Mouse (Mus musculus) mouse embryonic stem cell (cell line): ENCODE measurements around the gene Fgf7.

Experiments
- in situ Hi-C, 2 experiments: fragments of 300-500 bp; cut with MboI; formaldehyde crosslinking; loops; 1 replicate in 1 of 2; 3 replicates in 1 of 2; pipeline ENCODE4 v1.14.3; 2019 to 2020; ENCODE audit warnings: low sequenced_read_pairs in 2 of 2, low pct_unique_long_range_greater_than_20kb in 1 of 2, mixed read lengths in 1 of 2; ENCODE audit not compliant: unreplicated experiment in 1 of 2

The Fgf7 gene

DNA sequence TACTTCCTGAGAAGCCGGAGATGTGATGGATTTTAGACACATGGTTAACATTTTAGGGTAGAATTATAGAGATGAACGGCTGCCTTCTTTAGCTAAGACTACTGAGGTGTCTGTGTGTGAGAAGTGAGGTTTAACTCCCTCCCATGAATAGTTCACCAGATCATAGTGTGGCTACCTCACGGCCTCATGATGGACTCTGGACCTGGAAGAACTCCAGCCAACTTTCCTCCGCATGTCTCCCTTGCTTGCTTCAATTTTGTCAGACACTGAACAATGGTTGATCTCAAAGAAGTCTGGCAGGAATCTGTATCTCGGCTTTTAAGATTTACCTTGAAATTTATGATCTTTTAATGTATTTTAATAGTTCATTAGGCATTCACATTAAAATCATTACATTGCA, 11.2 kb downstream of the Fgf7 start:
- in situ Hi-C loops = loop anchor here in 1 of 2 experiments (25.0 kb wide), 1 partner anchor 383 kb away; the partner anchor contains the start of gene Eid1

DNA sequence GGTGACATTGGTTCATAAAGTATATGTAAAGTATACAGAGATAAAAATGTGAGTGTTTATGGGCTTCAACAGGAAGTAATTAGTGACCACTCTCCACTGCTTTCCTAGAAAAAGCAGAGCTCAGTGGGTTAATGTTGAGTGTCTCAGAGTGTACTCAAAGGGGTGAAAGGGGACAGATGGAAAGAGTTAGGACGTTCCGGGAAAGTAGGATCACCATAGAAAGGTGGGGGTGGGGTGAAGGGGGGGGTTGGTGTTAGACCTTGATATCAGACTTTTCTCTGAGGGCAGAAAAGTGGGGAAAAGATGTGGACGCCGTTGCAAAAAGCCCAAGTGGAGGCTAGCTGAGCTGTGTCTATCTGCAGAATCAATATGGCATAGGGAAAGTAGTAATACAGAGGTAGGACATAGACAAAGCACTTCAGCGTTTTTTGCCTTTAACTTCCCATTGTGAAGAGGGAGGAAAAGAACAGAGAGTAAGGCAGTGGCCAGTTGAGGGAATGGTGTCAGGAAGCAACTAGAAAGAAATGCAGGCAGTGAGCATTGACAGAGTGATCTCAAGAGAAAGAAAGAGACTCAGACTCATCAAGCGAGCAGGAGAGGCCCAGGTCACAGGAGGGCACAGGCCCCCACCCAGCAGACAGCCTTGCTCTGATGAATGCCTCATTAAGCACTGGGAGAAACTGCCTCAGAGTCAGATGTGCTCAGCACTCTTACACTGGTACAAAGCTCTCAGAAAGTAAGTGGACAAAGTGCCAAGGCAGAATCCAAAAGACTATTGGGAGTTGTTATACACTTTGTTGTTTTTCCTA, 18.5 kb downstream of the Fgf7 start:
- in situ Hi-C loops = no loop called here

DNA sequence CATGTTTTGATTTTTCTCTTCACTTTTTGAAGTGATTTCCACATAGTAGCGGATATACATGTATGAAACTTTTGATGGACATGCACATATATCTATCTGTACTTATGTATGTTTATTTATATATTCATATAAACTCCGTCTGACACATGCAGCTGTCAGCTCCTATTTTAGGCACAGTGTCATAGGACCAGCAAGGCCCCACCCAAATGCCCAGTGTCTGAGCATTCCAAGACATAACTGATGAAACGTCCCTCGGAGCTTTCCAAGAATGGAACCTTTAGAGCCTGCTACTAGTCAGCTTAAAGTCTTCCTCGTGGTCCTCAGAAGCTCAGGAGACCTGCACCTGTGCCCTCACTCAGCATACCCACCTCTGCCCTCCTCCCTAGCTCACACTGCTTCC, 19.2 kb downstream of the Fgf7 start:
- in situ Hi-C loops = no loop called here

DNA sequence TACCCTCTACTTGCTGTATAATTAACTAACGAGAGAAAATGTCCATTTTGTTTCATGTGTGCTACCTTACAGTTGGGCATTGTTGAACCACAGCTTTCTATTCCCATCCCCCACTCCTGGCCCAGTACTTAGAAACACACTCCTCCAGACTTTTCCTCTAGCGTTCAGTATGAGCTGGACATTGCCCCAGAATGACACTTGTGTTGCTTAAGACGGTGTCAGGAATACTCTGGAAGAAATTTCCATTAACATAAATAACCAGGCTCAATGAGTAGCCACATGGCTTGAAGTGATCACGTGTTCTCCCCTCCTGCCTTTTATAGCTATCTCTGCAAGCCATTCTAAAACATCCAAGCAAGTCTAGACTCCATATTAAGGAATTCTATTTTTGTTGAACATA, 26.1 kb downstream of the Fgf7 start:
- in situ Hi-C loops = no loop called here

DNA sequence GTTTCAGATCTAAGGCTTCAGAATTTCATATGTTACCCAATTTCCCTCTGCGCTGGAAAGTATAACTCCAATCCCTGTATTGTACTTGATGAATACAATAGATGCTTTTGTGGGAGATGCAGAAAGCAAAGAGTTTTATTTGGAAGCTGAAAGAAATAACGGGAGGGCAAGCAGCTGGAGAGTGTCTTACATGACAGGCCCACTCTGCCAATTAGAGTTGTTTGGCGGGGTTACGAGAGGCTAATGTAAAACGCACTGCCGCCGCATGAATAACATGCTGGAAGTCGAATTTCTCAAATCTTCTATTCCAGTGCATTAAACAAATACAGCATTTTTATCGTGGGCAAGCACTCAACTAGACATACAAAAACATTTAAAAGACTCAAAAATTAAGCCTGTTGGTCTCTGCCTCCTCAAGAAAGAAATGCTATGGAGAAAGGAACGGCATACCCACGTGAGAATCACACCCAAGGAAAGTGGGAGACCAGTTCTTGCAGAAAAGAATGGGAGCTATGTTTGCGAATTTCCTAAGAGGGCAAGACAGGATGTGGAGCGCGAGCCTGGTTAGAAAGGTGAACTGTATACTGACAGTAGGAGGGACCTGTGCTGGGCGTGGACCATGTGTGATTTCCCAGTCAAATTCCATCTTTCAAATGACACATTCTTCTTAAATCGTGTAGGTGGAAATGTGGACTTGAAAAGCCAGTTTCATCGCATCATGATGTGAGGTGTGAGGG, 26.7 kb downstream of the Fgf7 start:
- in situ Hi-C loops = no loop called here

DNA sequence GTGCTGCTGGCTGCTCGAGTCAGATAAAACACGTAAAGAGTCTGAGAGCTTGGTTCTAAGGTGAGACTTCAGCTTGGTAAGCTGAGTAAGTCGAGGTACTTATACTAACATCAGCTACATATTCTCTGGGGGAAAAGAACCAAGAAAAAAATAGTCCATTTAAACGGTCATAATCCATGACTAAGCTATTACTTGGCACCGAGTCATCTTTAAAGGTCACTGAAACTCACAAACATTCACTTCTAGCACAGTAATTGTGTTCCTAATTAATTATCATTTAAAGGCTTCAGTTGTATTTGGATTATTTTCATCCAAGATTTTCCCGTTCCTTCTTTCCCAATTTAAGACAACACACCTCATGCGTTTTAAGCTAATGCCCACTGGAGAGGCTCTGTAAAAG, 28.4 kb downstream of the Fgf7 start:
- in situ Hi-C loops = no loop called here

DNA sequence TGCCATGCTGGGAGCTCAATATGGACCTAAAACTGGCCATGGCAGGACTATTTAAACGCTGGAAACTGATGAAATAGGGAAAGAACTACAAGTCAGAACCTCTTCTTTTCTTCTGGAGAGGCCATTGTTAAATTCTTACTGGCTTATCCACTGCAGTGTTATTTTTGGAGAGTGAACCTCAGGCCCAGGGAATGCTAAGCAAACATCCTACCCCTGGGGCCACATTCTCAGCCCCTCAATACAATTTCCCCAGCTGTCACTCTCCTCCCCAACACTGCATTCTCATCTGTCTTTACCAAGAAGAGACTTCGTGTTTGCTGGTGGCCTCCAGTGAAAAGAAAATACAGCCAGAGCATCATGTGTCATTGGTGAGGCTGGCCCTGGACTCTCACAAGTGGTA, 30.4 kb downstream of the Fgf7 start:
- in situ Hi-C loops = no loop called here

DNA sequence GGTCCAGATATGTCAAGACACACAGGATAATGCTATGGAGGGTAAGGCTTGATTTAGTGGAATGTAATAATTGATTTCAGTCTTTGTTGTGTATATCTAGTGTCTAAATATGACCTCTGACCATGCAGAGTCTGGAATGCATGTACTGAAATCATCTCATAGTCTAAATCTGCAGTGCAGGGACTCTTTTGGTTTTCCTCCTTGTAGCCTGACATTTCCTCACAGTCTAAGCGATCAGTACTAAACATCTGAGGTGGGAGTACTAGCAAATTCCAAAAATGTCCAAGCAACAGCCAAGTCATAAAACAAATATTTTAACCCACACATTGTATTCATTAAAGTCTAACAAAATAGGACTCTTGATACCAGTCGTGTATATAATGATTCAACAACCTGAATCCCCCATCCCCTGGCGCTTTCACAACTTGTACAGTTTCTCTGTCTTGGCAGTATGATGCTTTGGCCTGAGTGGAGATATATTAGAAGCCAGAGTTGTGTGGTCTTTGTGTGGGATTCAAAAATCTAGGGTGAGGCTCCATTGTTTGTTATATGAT, 30.9 kb downstream of the Fgf7 start:
- in situ Hi-C loops = no loop called here

DNA sequence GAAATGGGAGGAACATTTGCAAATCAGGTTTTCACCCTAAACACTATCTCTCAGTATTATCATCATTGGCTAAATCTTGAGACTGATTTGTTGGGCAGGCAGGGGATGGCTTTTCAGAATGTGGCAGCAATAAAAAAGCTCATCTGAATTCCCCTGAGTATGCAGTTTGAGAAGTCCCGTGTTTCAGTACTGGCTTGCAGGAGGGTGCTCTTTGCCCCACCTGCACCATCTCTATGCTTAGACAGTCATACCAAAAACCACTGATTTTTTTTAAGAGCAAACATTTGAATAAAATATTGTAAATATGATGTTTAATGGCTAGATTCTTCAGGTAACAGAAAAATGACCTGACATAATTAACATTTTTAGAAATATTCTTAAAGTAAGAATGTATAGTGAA, 35.3 kb downstream of the Fgf7 start:
- in situ Hi-C loops = no loop called here

DNA sequence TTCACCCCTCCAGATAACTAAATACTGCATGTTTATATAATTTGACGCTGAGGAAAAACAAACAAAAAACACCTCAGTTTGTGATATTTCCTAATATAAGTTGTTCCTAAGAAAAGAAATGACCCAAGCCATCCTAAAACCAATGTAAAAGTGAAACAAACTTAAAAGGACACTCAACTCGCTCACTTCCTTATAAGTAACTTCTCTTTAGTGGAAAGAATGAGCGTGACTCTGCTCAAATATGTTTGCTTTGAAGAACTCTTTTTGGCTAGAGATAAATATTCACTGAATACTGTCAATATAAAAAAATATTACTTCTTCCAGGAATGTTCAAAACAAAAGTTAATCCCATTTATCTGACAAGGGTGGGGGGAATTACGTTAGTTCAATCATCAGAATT, 39.3 kb downstream of the Fgf7 start:
- in situ Hi-C loops = no loop called here

DNA sequence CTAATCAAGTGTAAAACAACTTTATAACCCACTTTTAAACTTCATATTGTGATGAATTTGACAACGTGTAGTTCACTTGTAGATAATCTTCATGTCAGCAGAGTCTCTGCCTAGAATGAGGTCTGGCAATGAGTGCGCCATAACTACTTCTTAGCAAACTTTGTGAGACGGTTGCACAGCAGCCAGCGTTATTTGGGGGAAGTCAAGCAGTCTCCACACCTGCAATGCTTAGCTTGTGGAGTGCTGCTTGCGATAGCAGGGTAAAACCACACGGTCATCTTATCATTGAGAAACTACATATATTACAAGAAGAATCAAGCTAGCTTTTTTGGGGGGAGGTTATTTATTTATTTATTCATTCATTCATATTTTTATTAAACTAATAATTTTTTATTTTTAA, 42.0 kb downstream of the Fgf7 start:
- in situ Hi-C loops = no loop called here

DNA sequence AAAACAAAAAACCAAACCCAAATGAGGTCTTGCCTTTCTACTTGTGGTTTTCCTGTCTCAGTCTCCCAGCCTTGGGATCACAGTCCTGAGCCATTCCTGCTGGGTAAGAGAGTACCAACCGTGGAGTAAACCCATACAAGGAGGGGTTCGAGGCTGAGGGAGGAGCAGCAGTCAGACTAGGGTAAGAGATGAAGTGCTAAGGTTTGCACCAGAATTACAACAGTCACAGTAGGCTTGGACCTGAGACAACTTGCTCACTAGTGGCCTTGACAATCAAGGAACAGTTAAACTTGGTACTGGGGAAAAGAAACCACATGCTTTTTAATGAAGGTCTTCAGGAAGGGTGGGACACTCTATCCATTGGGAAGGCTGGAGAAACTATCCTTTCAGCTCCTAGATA, 44.6 kb downstream of the Fgf7 start:
- in situ Hi-C loops = no loop called here

DNA sequence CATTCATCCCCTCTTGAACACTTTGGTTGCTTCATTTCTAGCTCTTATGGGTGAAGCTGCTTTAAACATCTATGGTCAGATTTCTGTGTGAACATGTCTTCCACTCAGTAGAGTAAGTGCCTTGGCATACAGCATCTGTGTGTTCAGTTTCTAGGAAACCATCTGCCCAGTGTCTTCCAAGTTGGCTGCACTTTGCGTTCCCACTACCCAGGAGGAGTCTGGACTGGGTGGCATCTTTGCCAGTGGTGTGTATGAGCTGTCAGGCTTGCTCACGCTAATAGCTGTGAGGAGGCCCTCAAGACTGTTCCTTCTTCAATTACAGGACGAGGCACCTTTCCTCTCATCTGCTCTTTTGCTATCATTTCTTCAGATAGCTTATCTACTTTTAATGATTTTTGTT, 49.9 kb downstream of the Fgf7 start:
- in situ Hi-C loops = no loop called here

DNA sequence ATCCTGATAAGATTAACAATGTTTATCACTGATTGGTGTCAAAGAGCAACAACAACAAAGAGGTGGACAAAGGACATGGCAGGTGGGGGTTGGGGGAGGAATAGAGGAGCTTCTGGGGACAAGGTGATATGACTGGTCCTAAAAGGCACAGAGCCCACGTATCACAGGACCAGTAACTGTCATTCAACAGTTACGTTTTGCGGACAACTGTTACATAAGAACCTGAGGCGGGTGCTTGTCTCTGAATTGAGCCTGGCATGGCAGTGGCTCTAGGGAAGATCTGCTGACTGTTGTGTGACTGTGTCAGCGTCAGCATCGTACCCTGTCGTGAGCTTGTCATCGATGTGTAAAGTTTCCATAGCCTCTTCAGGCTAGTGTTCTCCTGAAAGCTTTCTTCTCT, 51.7 kb downstream of the Fgf7 start:
- in situ Hi-C loops = no loop called here

DNA sequence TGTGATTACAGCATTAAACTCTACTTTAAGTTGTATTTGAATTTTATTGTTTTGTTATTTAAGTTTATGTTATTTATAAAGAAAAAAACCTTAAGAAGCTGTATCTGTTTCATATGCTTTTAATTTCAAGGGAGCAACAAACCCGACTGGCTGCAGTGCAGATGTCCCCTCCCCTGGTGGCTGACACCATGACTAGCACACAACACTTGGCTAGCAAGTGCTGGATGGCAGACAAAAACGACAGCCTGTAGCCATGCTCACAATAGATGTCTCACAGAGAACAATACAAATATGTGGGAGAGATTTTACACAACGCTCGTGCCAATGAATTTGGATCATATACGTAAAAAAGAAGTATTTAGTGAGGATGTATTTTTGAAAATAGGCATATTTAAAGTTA, 56.0 kb downstream of the Fgf7 start:
- in situ Hi-C loops = no loop called here

DNA sequence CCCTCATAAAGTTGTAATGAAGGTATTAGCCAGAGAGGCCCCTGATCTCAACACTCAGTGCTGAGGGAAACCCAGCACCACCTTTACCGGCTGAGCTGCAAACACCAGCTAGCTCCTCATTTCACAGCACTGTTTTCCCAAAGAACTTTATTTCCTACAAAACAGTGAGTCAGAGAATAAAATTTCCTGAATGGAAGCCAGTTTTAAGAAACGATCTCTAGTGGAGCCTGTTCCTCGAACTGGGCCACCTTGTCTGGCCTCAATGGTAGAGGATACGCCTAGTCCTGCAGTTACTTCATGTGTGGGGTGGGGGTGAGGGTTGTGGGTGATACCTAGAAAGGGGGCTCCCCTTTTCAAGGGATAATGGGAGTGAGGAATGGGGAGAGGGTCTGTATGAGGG, 60.2 kb downstream of the Fgf7 start:
- in situ Hi-C loops = no loop called here
